Mouse (Mus musculus): ENCODE results near the gene Zfp82. TPM values are rescaled to one million over a fixed set of nuclear protein-coding genes. Genes with fewer than 3 reads are reported as not detected.

The Zfp82 gene
- polyA plus RNA-seq, 1 experiment: 2.0 TPM

DNA sequence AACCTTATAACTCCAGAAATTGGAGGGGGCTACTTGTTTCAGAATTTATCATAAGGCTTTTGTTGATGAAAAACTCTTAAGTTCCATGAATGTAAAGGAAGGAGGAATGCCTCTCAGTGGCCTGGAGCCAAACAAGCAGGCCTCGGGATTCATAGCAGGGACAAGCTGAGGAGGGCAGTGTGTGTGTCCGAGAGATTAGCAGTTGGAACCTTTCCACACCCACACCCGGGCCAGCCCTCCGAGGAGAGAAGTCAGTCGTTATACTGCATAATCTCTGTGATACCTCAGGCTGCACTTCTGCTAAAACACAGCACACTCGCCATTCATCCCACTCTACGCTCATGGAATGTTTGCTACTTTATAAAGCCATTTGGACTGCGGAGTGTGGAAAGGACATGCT is 48.9 kb downstream of the Zfp82 start:
- TF ChIP-seq USF1 (IDR thresholded peaks at IDR 0.05; ENCODE audit: low read depth) (no peak), FOSL1 (IDR thresholded peaks at IDR 0.05; ENCODE audit: insufficient read depth, low read length, poor library complexity, severe bottlenecking) (no peak), CEBPB (IDR thresholded peaks at IDR 0.05; ENCODE audit: low read depth) (no peak), MAX (IDR thresholded peaks at IDR 0.05) (no peak), MYOG (IDR thresholded peaks at IDR 0.05; ENCODE audit: control insufficient read depth, extremely low read depth, insufficient read length) (no peak), MYOD1 (IDR thresholded peaks at IDR 0.05; ENCODE audit: control insufficient read depth, insufficient read length, low read depth) (no peak), CTCF (IDR thresholded peaks at IDR 0.05; ENCODE audit: control insufficient read depth, insufficient read depth, insufficient read length) (no peak)
- H3K36me3 ChIP-seq (ENCODE audit: control insufficient read depth, insufficient read depth): peaks cover 67% of the 10 kb centered on the region
- H3K79me3 ChIP-seq (ENCODE audit: low read depth): peaks cover 2% of the 10 kb centered on the region
- H3K4me3 ChIP-seq (ENCODE audit: insufficient read depth, poor library complexity, severe bottlenecking): no peak overlapping the region
- H3K27me3 ChIP-seq (ENCODE audit: control insufficient read depth, insufficient read depth, insufficient read length): no peaks in the 10 kb centered on the region
- H3ac ChIP-seq (ENCODE audit: control insufficient read depth, insufficient read length, low read depth): no peak overlapping the region
- no peaks in the 10 kb centered on the region for H3K79me2 ChIP-seq (ENCODE audit: control insufficient read depth, insufficient read depth)

DNA sequence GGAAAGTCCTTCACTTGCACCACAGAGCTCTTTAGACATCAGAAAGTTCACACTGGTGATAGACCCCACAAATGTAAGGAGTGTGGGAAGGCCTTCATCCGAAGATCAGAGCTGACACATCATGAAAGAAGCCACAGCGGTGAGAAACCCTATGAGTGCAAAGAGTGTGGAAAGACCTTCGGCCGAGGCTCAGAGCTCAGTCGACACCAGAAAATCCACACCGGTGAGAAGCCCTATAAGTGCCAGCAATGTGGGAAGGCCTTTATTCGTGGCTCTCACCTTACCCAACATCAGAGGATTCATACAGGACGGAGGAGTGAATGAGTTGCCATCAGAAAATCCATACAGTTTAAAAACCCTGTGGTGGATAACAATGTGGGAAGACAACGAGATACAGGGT is 49.4 kb downstream of the Zfp82 start:
- TF ChIP-seq MYOG (IDR thresholded peaks at IDR 0.05; ENCODE audit: control insufficient read depth, extremely low read depth, insufficient read length) (no peak), MYOD1 (IDR thresholded peaks at IDR 0.05; ENCODE audit: control insufficient read depth, insufficient read length, low read depth) (no peak), CTCF (IDR thresholded peaks at IDR 0.05; ENCODE audit: control insufficient read depth, insufficient read depth, insufficient read length) (no peak), FOSL1 (IDR thresholded peaks at IDR 0.05; ENCODE audit: insufficient read depth, low read length, poor library complexity, severe bottlenecking) (no peak), MAX (IDR thresholded peaks at IDR 0.05) (no peak), USF1 (IDR thresholded peaks at IDR 0.05; ENCODE audit: low read depth) (no peak), CEBPB (IDR thresholded peaks at IDR 0.05; ENCODE audit: low read depth) (no peak)
- H3K4me3 ChIP-seq (ENCODE audit: insufficient read depth, poor library complexity, severe bottlenecking): no peak overlapping the region
- H3ac ChIP-seq (ENCODE audit: control insufficient read depth, insufficient read length, low read depth): no peak overlapping the region
- no peaks in the 10 kb centered on the region for H3K27me3 ChIP-seq (ENCODE audit: control insufficient read depth, insufficient read depth, insufficient read length)
- H3K36me3 ChIP-seq (ENCODE audit: control insufficient read depth, insufficient read depth): peaks cover 72% of the 10 kb centered on the region
- H3K79me2 ChIP-seq (ENCODE audit: control insufficient read depth, insufficient read depth): no peaks in the 10 kb centered on the region
- H3K79me3 ChIP-seq (ENCODE audit: low read depth): peaks cover 2% of the 10 kb centered on the region

DNA sequence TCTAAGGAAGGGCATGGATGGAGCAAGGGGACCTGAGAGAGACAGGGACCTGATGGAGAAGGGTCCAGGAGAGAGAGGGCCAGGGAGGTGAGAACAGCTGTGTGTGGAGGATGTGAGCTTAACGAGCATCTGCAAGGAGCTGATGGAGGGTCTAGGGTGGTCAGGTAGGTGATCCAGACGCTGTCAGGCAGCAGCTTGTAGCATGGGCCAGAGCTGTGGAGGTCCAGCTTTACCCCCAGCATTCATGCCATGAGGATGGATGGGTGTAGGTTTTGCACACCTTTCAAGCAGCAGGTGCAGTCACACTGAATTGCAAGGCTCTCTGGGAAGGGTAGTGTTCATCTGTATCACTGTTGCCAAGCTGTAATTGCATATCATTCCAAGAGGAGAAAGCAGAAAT is 53.2 kb downstream of the Zfp82 start:
- H3K79me3 ChIP-seq (ENCODE audit: low read depth): peaks cover 2% of the 10 kb centered on the region
- TF ChIP-seq FOSL1 (IDR thresholded peaks at IDR 0.05; ENCODE audit: insufficient read depth, low read length, poor library complexity, severe bottlenecking): no peak
- no peak for TF ChIP-seq CEBPB (IDR thresholded peaks at IDR 0.05; ENCODE audit: low read depth)
- TF ChIP-seq MYOD1 (IDR thresholded peaks at IDR 0.05; ENCODE audit: control insufficient read depth, insufficient read length, low read depth): no peak
- no peak overlapping the region for H3ac ChIP-seq (ENCODE audit: control insufficient read depth, insufficient read length, low read depth)
- no peaks in the 10 kb centered on the region for H3K27me3 ChIP-seq (ENCODE audit: control insufficient read depth, insufficient read depth, insufficient read length)
- H3K4me3 ChIP-seq (ENCODE audit: insufficient read depth, poor library complexity, severe bottlenecking): no peak overlapping the region
- no peaks in the 10 kb centered on the region for H3K79me2 ChIP-seq (ENCODE audit: control insufficient read depth, insufficient read depth)
- H3K36me3 ChIP-seq (ENCODE audit: control insufficient read depth, insufficient read depth): peaks cover 81% of the 10 kb centered on the region

DNA sequence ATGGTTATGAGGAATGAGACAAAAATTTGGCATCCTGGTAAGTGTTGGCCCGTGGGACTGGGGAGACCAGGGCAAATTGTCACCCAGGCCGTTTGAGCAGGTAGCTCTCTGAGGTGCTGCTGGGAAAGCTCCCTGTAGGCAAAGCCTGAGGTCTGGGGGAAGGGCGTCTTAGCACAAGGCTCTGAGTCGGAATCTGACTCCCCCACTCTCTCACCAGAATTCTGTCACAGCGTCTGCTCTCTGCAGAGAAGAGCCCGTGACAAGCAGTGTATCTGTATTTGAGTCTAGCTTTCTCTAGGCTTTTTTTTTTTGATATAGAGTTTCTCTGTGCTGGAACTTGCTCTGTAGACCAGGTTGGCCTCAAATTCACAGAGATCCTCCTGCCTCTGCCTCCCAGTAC is 55.5 kb downstream of the Zfp82 start:
- H3K79me2 ChIP-seq (ENCODE audit: control insufficient read depth, insufficient read depth): peaks cover 15% of the 10 kb centered on the region
- no peaks in the 10 kb centered on the region for H3K27me3 ChIP-seq (ENCODE audit: control insufficient read depth, insufficient read depth, insufficient read length)
- no peak overlapping the region for H3K4me3 ChIP-seq (ENCODE audit: insufficient read depth, poor library complexity, severe bottlenecking)
- H3K79me3 ChIP-seq (ENCODE audit: low read depth): peaks cover 6% of the 10 kb centered on the region
- no peak for TF ChIP-seq FOSL1 (IDR thresholded peaks at IDR 0.05; ENCODE audit: insufficient read depth, low read length, poor library complexity, severe bottlenecking)
- TF ChIP-seq USF1 (IDR thresholded peaks at IDR 0.05; ENCODE audit: low read depth): no peak
- no peak for TF ChIP-seq CTCF (IDR thresholded peaks at IDR 0.05; ENCODE audit: control insufficient read depth, insufficient read depth, insufficient read length)
- TF ChIP-seq MAX (IDR thresholded peaks at IDR 0.05): no peak
- TF ChIP-seq MYOG (IDR thresholded peaks at IDR 0.05; ENCODE audit: control insufficient read depth, extremely low read depth, insufficient read length): no peak
- no peak for TF ChIP-seq CEBPB (IDR thresholded peaks at IDR 0.05; ENCODE audit: low read depth)
- no peak for TF ChIP-seq MYOD1 (IDR thresholded peaks at IDR 0.05; ENCODE audit: control insufficient read depth, insufficient read length, low read depth)
- H3ac ChIP-seq (ENCODE audit: control insufficient read depth, insufficient read length, low read depth): no peak overlapping the region
- peaks cover 76% of the 10 kb centered on the region for H3K36me3 ChIP-seq (ENCODE audit: control insufficient read depth, insufficient read depth)

DNA sequence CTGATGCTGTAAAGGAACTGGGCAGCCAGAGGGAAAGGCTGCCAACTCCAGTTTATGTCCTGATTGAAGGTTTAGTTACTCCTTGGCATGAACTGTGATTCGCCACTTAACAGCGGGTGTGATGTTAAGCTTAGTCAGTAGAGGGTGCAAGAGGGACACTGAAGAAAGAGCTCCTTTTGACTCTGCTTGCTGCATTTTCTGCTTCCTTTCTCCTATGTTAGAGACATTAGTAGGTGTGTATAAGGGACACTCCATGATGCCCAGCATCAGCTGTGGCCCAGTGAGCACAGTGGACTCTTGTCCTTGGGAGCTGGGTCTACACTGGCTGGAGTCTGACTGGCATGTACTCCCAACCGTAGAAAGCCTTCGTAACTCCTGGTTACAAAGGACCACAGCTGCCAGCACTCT is 59.7 kb downstream of the Zfp82 start:
- Histone ChIP-seq H3ac (ENCODE audit: control insufficient read depth, insufficient read length, low read depth) (no peak overlapping the region), H3K79me3 (ENCODE audit: low read depth) (peaks cover 13% of the 10 kb centered on the region), H3K4me3 (ENCODE audit: insufficient read depth, poor library complexity, severe bottlenecking) (no peak overlapping the region), H3K36me3 (ENCODE audit: control insufficient read depth, insufficient read depth) (peaks cover 61% of the 10 kb centered on the region), H3K79me2 (ENCODE audit: control insufficient read depth, insufficient read depth) (peaks cover 28% of the 10 kb centered on the region), H3K27me3 (ENCODE audit: control insufficient read depth, insufficient read depth, insufficient read length) (no peaks in the 10 kb centered on the region)
- TF ChIP-seq FOSL1 (IDR thresholded peaks at IDR 0.05; ENCODE audit: insufficient read depth, low read length, poor library complexity, severe bottlenecking) (no peak), CTCF (IDR thresholded peaks at IDR 0.05; ENCODE audit: control insufficient read depth, insufficient read depth, insufficient read length) (peak; percentile 12)

DNA sequence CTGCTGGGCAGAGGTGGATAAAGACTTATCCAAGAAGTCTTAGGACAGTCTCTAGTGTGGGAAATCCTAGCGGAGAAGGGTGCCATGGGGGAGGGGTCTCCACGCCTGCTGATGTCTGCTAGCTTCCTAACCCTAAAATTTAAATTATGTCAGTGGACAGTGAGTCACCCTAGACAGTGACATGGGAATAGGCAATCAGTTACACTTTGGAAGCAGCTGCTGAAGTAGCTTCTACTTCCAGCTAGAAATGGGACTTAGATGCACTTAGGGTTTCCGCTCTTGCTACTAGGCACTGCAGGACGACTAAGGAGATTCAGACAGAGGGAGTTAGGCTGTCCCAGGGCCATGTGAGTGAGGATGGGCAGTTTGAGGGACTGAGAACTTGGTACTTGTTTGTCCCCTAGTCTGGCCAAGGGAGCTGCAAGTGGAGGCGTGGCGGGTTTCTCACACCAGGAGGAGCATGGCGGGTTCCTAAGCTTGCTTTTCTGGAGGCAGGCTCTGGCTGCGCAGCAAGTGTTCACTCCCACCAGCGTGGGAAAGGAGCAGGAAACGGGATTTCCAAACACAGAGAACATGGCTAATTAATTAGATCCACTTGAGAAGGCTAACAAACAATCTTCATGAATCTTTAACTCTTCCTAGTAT is 62.0 kb downstream of the Zfp82 start:
- Histone ChIP-seq H3K79me2 (ENCODE audit: control insufficient read depth, insufficient read depth) (peaks cover 46% of the 10 kb centered on the region), H3K27me3 (ENCODE audit: control insufficient read depth, insufficient read depth, insufficient read length) (no peaks in the 10 kb centered on the region), H3K79me3 (ENCODE audit: low read depth) (peaks cover 14% of the 10 kb centered on the region), H3K36me3 (ENCODE audit: control insufficient read depth, insufficient read depth) (peaks cover 46% of the 10 kb centered on the region), H3K4me3 (ENCODE audit: insufficient read depth, poor library complexity, severe bottlenecking) (no peak overlapping the region), H3ac (ENCODE audit: control insufficient read depth, insufficient read length, low read depth) (peak overlapping the region; percentile 55)
- TF ChIP-seq MYOD1 (IDR thresholded peaks at IDR 0.05; ENCODE audit: control insufficient read depth, insufficient read length, low read depth) (peak; percentile 90), MAX (IDR thresholded peaks at IDR 0.05) (no peak)

Data from C2C12 (cell line).